Mouse (Mus musculus) embryonic facial prominence, embryonic 10.5 days (tissue): Measurements from ENCODE around the gene Sema6c. TPM values are rescaled to one million over a fixed set of nuclear protein-coding genes. Genes with fewer than 3 reads are reported as not detected.
A peak's percentile ranks its signal among the peaks of the same experiment; 100 is the strongest.

Experiments used
- DNase-seq: peaks from one replicate; pipeline ENCODE4 v3.0.0-alpha.2; 2017; ENCODE audit warnings: low spot score
- H3K27ac ChIP-seq: fragments of 300-500 bp; sonication (generic); replicated peaks from 2 replicates; pipeline ENCODE4 v1.5.1; 2016; ENCODE audit warnings: mild to moderate bottlenecking
- H3K27me3 ChIP-seq: fragments of 300-500 bp; sonication (generic); replicated peaks from 2 replicates; pipeline ENCODE4 v1.6.1; 2016; ENCODE audit warnings: low read depth, mild to moderate bottlenecking; ENCODE audit not compliant: poor library complexity, severe bottlenecking
- H3K36me3 ChIP-seq: fragments of 300-500 bp; sonication (generic); replicated peaks from 2 replicates; pipeline ENCODE4 v1.6.1; 2016; ENCODE audit warnings: mild to moderate bottlenecking, moderate library complexity
- H3K4me1 ChIP-seq: fragments of 300-500 bp; sonication (generic); 2 replicates; pipeline ENCODE4 v1.6.1; 2016
- H3K4me3 ChIP-seq: fragments of 300-500 bp; sonication (generic); 2 replicates; pipeline ENCODE4 v1.5.1; 2016; ENCODE audit warnings: mild to moderate bottlenecking, moderate library complexity
- H3K9me3 ChIP-seq: fragments of 300-500 bp; sonication (generic); 2 replicates; pipeline ENCODE4 v1.6.1; 2016; ENCODE audit warnings: mild to moderate bottlenecking
- WGBS: fragments of 180-500 bp; shearing (Covaris S2); methylation state at CpG from one replicate; pipeline ENCODE4 v1.1.7; 2016; 5-methylcytosine and 5-hydroxymethylcytosine counted together
- polyA plus RNA-seq: library from polyadenylated mRNA; unstranded; fragments of >200 nt; fragmentation: Nextera tagmentation; extraction: Ambion mirVana; gene quantifications from 2 replicates; pipeline ENCODE4 v1.2.1, GENCODE M21; 2016

Gene Sema6c
- polyA plus RNA-seq, 1 experiment from 2014 or later, result 9.2 TPM

DNA sequence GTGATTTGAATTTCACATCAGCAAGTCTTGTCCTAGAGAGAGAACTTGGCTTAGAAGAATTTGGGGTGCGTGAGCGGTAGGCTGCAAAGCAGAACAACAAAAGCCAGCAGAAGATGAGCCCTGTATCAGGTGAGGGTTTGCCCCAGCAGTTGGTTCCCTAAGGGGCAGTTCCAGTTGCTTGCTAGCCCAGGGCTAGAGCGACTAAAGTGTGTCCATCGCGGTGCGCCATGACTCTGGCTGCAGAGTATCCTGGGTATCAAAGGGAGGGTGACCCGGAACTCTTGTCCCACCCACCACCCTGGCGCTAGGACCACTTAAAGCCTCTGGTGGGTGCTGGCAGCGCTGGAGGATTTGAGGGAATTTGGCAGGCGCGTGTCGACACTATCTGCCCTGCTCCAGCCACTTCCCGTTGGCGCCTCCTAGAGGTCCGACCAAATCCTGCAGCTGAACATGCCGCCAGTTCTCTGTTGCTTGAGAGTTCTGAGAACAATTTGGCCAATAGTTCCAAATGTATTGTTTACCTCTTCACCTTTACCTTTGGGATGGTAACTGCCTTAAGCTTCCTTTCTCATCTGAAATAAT is 13.8 kb downstream of the Sema6c start:
- peak overlapping the region; percentile 51 for H3K4me3 ChIP-seq

GRCm38 (mm10) chr3:95176500-95176899 is 16.2 kb downstream of the Sema6c start:
- Histone ChIP-seq H3K4me3 (no peak overlapping the region), H3K9me3 (no peaks in the 10 kb centered on the region), H3K36me3 (peaks cover 20% of the 10 kb centered on the region), H3K4me1 (peaks cover 26% of the 10 kb centered on the region), H3K27me3 (peaks cover 43% of the 10 kb centered on the region), H3K27ac (no peak overlapping the region)
- WGBS, result 58% methylated on average over 3 of the region's 3 CpGs
- DNase-seq, result no peak

More for the DNA sequence above, 13.8 kb downstream of the Sema6c start:
- Histone ChIP-seq H3K4me1 (peaks cover 26% of the 10 kb centered on the region), H3K9me3 (no peaks in the 10 kb centered on the region), H3K27ac (no peak overlapping the region), H3K36me3 (peaks cover 40% of the 10 kb centered on the region), H3K27me3 (peaks cover 67% of the 10 kb centered on the region)
- DNase-seq, result peak; percentile 86
- WGBS, result 2% methylated on average over 16 of the region's 16 CpGs

- no peak for DNase-seq
- H3K4me3 ChIP-seq, result no peak overlapping the region
- peaks cover 10% of the 10 kb centered on the region for H3K36me3 ChIP-seq
- H3K9me3 ChIP-seq, result no peaks in the 10 kb centered on the region
- WGBS, result 78% methylated on average over 6 of the region's 6 CpGs
- peaks cover 32% of the 10 kb centered on the region for H3K27me3 ChIP-seq
- H3K27ac ChIP-seq, result no peak overlapping the region
- H3K4me1 ChIP-seq, result peaks cover 21% of the 10 kb centered on the region
Observed at GRCm38 (mm10) chr3:95177583-95177982, 17.3 kb downstream of the Sema6c start.

DNA sequence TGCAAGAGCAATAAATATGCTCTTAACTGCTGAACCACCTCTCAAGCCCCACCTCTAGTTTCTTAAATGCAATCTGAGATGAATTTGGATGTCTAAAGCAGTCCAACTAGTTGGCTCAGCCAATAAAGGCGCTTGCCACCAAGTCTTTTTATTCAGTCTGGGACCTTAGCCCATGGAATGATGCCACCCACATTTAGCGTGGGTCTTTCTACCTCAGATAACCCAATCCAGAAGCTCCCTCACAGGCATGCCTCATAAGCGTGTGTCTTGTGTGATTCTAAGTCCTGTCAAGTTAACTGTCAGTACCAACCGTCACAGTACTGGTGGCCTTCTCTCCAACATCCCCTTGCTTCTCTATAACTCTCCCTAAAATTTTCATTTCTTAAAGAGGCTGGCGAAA is 18.7 kb downstream of the Sema6c start:
- H3K4me1 ChIP-seq, result peaks cover 8% of the 10 kb centered on the region
- no peak overlapping the region for H3K27ac ChIP-seq
- H3K36me3 ChIP-seq, result peaks cover 18% of the 10 kb centered on the region
- peaks cover 18% of the 10 kb centered on the region for H3K27me3 ChIP-seq
- WGBS, result 87% methylated on average over 5 of the region's 5 CpGs
- no peaks in the 10 kb centered on the region for H3K9me3 ChIP-seq
- H3K4me3 ChIP-seq, result no peak overlapping the region
- no peak for DNase-seq

DNA sequence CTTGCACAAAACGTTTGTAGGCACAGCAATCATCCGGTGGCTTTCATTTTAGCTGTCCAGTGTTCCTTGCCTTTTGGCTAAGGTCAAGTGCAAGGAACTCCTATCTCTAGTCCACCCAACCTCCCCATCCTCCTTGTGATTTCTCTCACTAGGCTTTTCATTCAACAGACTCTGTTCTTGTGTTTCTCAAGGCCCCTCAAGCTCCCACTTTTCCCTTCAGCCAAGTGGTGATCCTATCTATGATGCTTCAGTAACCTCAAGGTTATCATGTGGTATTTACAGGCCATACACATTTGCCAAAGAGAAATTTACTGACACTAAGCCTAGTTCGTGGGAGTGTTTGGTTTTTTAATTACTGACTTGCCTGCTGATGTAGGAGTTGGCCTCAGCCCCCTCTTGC is 19.6 kb downstream of the Sema6c start:
- H3K9me3 ChIP-seq, result no peaks in the 10 kb centered on the region
- 71% methylated on average over 3 of the region's 3 CpGs for WGBS
- 0 out of 2 replicates have a peak, but pooled peaks cover 5% of the 10 kb centered on the region for H3K4me1 ChIP-seq
- H3K4me3 ChIP-seq, result no peak overlapping the region
- H3K27me3 ChIP-seq, result peaks cover 9% of the 10 kb centered on the region
- DNase-seq, result no peak
- peaks cover 27% of the 10 kb centered on the region for H3K36me3 ChIP-seq
- H3K27ac ChIP-seq, result no peak overlapping the region

DNA sequence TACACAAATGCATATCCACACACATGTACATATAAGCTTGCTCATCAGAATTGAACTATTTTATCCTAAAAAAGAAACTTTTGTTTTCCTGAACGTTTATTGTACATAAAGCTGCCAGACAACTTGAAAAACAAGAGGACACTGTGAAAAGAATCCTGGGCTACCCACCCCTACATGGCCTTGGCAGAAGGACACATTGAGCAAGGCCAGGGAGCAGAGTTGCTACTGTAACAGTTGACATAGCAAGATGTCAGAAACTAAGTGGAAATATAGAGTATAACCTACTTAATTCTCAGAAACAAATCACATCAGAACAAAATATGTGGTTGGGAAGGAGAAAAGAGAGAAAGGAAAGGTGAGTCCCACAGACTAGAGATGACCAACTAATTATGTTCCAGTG is 21.6 kb downstream of the Sema6c start:
- 66% methylated on average over 1 of the region's 1 CpGs for WGBS
- no peak overlapping the region for H3K4me3 ChIP-seq
- H3K9me3 ChIP-seq, result no peaks in the 10 kb centered on the region
- no peak for DNase-seq
- H3K4me1 ChIP-seq, result 0 out of 2 replicates have a peak, but pooled peaks cover 5% of the 10 kb centered on the region
- H3K27me3 ChIP-seq, result no peaks in the 10 kb centered on the region
- no peak overlapping the region for H3K27ac ChIP-seq
- peaks cover 47% of the 10 kb centered on the region for H3K36me3 ChIP-seq

GRCm38 (mm10) chr3:95184796-95185577 is 24.7 kb downstream of the Sema6c start:
- 92% methylated on average over 9 of the region's 9 CpGs for WGBS
- no peak overlapping the region for H3K27ac ChIP-seq
- no peaks in the 10 kb centered on the region for H3K27me3 ChIP-seq
- no peaks in the 10 kb centered on the region for H3K9me3 ChIP-seq
- no peaks in the 10 kb centered on the region for H3K4me1 ChIP-seq
- H3K36me3 ChIP-seq, result peaks cover 78% of the 10 kb centered on the region
- H3K4me3 ChIP-seq, result no peak overlapping the region
- DNase-seq, result no peak

DNA sequence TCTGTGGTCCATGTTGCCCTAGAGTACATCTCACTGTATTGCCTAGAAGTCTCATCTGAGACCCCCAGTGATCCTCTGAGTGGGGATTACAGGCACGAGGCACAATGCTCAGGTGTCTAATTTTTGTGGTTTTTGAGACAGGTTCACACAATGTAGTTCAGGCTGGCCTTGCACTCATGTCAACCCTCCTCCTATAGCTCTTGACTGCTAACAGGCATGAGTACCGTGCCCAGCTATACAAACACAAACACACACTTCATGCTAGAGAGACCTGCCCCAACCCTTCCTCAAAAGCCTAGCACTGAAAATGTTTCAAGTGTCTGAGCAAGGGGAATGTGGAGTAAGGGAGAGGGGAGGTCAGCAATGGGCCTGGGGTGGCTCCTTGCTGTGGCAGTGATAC is 25.8 kb downstream of the Sema6c start:
- Histone ChIP-seq H3K27ac (no peak overlapping the region), H3K27me3 (no peaks in the 10 kb centered on the region), H3K4me3 (no peak overlapping the region), H3K4me1 (no peaks in the 10 kb centered on the region), H3K36me3 (peaks cover 88% of the 10 kb centered on the region), H3K9me3 (no peaks in the 10 kb centered on the region)
- 94% methylated on average over 2 of the region's 2 CpGs for WGBS
- no peak for DNase-seq

- H3K27me3 ChIP-seq, result no peaks in the 10 kb centered on the region
- H3K36me3 ChIP-seq, result peaks cover 92% of the 10 kb centered on the region
Observed at GRCm38 (mm10) chr3:95186888-95187287, 26.6 kb downstream of the Sema6c start.

DNA sequence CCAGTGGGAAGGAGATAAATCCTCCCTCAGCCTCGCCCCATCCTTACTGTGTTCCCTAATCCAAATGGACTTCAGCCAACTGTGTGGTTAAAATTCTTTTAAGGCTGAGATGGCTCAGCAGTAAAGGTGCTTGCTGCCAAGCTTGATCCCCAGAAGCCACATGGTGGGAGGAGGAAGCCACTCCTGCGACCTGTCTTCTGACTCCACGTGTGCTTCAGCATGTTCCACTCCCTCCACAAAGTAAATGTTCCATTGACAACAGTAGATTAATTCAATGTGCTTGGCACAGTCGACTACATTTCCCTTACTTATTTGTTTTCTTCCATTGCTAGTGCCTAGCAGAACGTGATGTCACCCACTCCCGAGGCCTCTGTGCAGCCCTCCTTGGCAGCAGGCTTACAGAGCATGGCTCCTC is 34.5 kb downstream of the Sema6c start:
- no peaks in the 10 kb centered on the region for H3K9me3 ChIP-seq
- no peak overlapping the region for H3K27ac ChIP-seq
- H3K27me3 ChIP-seq, result no peaks in the 10 kb centered on the region
- H3K36me3 ChIP-seq, result peaks cover 95% of the 10 kb centered on the region
- WGBS, result 88% methylated on average over 6 of the region's 6 CpGs
- no peak overlapping the region for H3K4me3 ChIP-seq
- no peaks in the 10 kb centered on the region for H3K4me1 ChIP-seq
- no peak for DNase-seq

More at GRCm38 (mm10) chr3:95186888-95187287, 26.6 kb downstream of the Sema6c start:
- Histone ChIP-seq H3K4me3 (no peak overlapping the region), H3K9me3 (no peaks in the 10 kb centered on the region), H3K4me1 (no peaks in the 10 kb centered on the region), H3K27ac (no peak overlapping the region)
- WGBS, result 89% methylated on average over 6 of the region's 6 CpGs
- DNase-seq, result no peak

GRCm38 (mm10) chr3:95195772-95196171 is 35.5 kb downstream of the Sema6c start:
- peaks cover 95% of the 10 kb centered on the region for H3K36me3 ChIP-seq
- WGBS, result 90% methylated on average over 2 of the region's 2 CpGs
- H3K4me3 ChIP-seq, result no peak overlapping the region

GRCm38 (mm10) chr3:95199101-95199500 is 38.8 kb downstream of the Sema6c start:
- no peak for DNase-seq
- H3K9me3 ChIP-seq, result no peaks in the 10 kb centered on the region
- H3K36me3 ChIP-seq, result peaks cover 98% of the 10 kb centered on the region
- H3K4me3 ChIP-seq, result no peak overlapping the region
- 86% methylated on average over 1 of the region's 1 CpGs for WGBS
- no peak overlapping the region for H3K27ac ChIP-seq
- H3K4me1 ChIP-seq, result no peaks in the 10 kb centered on the region
- H3K27me3 ChIP-seq, result no peaks in the 10 kb centered on the region

More at GRCm38 (mm10) chr3:95195772-95196171, 35.5 kb downstream of the Sema6c start:
- Histone ChIP-seq H3K27me3 (no peaks in the 10 kb centered on the region), H3K9me3 (no peaks in the 10 kb centered on the region), H3K4me1 (no peaks in the 10 kb centered on the region), H3K27ac (no peak overlapping the region)
- DNase-seq, result no peak

- Histone ChIP-seq H3K36me3 (peaks cover 99% of the 10 kb centered on the region), H3K9me3 (no peaks in the 10 kb centered on the region), H3K4me1 (no peaks in the 10 kb centered on the region), H3K27me3 (no peaks in the 10 kb centered on the region), H3K27ac (no peak overlapping the region), H3K4me3 (no peak overlapping the region)
- no peak for DNase-seq
- 85% methylated on average over 7 of the region's 7 CpGs for WGBS
Observed at GRCm38 (mm10) chr3:95200132-95200531, 39.9 kb downstream of the Sema6c start.
